Mouse (Mus musculus) embryonic facial prominence, embryonic 15.5 days (tissue): ENCODE data around the gene Sox5. TPM values are rescaled to one million over a fixed set of nuclear protein-coding genes. Genes with fewer than 3 reads are reported as not detected.

Experiments
- ATAC-seq: fragments of 200-750 bp; cut with Nextera tagmentation; 2 replicates; pipeline ENCODE4 v1.8.0; 2017; ENCODE audit warnings: low read depth, moderate TSS enrichment; ENCODE audit not compliant: insufficient number of reproducible peaks, low FRiP score, low TSS enrichment
- H3K27ac ChIP-seq: fragments of 300-500 bp; sonication (generic); replicated peaks from 2 replicates; pipeline ENCODE4 v1.5.1; 2015; ENCODE audit warnings: mild to moderate bottlenecking, inconsistent platforms
- H3K27me3 ChIP-seq: fragments of 300-500 bp; sonication (generic); 2 replicates; pipeline ENCODE4 v1.6.1; 2015; ENCODE audit warnings: inconsistent platforms
- H3K36me3 ChIP-seq: fragments of 300-500 bp; sonication (generic); 2 replicates; pipeline ENCODE4 v1.6.1; 2015; ENCODE audit warnings: mild to moderate bottlenecking, inconsistent platforms
- H3K4me1 ChIP-seq: fragments of 300-500 bp; sonication (generic); 2 replicates; pipeline ENCODE4 v1.6.1; 2015; ENCODE audit warnings: inconsistent platforms
- H3K4me2 ChIP-seq: fragments of 300-500 bp; sonication (generic); replicated peaks from 2 replicates; pipeline ENCODE4 v1.6.1; 2015; ENCODE audit warnings: mild to moderate bottlenecking, inconsistent platforms
- H3K4me3 ChIP-seq: fragments of 300-500 bp; sonication (generic); replicated peaks from 2 replicates; pipeline ENCODE4 v1.5.1; 2015; ENCODE audit warnings: mild to moderate bottlenecking, inconsistent platforms
- H3K9ac ChIP-seq: fragments of 300-500 bp; sonication (generic); 2 replicates; pipeline ENCODE4 v1.6.1; 2015; ENCODE audit warnings: inconsistent platforms
- H3K9me3 ChIP-seq: fragments of 300-500 bp; sonication (generic); replicated peaks from 2 replicates; pipeline ENCODE4 v1.6.1; 2016; ENCODE audit warnings: inconsistent platforms
- WGBS: fragments of 180-500 bp; shearing (Covaris S2); methylation state at CpG from one replicate; pipeline ENCODE4 v1.1.7; 2015; 5-methylcytosine and 5-hydroxymethylcytosine counted together
- polyA plus RNA-seq: library from polyadenylated mRNA; unstranded; fragments of >200 nt; fragmentation: Nextera tagmentation; extraction: Ambion mirVana; gene quantifications from 2 replicates; pipeline ENCODE4 v1.2.1, GENCODE M21; 2015

Sox5 gene
- polyA plus RNA-seq, 1 experiment from 2014 or later: 20.5 TPM

DNA sequence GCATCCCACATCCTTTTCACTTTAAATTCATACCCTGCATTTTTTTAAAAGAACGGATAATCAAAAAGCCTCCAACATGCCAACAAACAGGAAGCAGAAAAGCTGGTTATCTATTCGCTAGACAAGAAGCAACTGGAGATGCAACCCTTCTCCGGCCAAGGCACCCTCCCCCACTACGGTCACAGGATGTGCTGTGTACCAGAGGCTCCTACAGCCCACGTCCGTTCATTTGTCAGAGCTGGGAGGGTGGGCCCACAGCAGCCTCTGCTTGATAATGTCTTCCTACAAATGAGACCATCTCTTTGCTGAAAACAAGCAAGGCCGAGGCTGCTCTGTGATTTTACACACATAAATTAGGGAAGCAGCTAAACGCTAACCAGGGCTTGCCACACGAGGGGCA is 69.9 kb downstream of the Sox5 start:
- no peak overlapping the region for H3K27ac ChIP-seq
- WGBS: 55% methylated on average over 9 of the region's 9 CpGs
- no peaks in the 10 kb centered on the region for H3K9me3 ChIP-seq
- H3K4me1 ChIP-seq: no peaks in the 10 kb centered on the region
- no peak for ATAC-seq
- H3K27me3 ChIP-seq: no peaks in the 10 kb centered on the region
- no peak overlapping the region for H3K9ac ChIP-seq
- no peak overlapping the region for H3K4me3 ChIP-seq
- H3K4me2 ChIP-seq: no peak overlapping the region
- H3K36me3 ChIP-seq: no peaks in the 10 kb centered on the region

DNA sequence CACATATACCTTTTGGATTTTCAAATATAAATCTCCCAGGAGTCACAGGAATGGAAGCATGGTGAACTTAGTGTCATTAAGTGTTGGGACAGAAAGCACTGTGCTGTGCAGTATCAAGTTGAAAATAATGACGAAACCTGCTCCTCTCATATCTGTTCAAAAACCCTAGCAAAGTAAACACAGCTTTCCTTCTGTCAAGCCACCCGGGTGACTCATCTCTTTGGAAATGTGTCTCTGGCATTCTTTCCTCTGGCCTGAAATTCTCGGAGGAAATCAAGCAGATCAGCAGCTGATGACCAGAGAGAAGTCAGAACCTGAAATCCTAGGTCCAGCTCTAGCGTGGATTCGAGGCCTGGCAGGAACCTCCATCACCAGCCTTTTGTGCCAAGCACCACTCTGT is 71.0 kb downstream of the Sox5 start:
- Histone ChIP-seq H3K4me1 (no peaks in the 10 kb centered on the region), H3K4me3 (no peak overlapping the region), H3K27me3 (no peaks in the 10 kb centered on the region), H3K27ac (no peak overlapping the region), H3K9ac (no peak overlapping the region), H3K9me3 (no peaks in the 10 kb centered on the region), H3K4me2 (no peak overlapping the region), H3K36me3 (no peaks in the 10 kb centered on the region)
- WGBS: 46% methylated on average over 5 of the region's 5 CpGs
- no peak for ATAC-seq

DNA sequence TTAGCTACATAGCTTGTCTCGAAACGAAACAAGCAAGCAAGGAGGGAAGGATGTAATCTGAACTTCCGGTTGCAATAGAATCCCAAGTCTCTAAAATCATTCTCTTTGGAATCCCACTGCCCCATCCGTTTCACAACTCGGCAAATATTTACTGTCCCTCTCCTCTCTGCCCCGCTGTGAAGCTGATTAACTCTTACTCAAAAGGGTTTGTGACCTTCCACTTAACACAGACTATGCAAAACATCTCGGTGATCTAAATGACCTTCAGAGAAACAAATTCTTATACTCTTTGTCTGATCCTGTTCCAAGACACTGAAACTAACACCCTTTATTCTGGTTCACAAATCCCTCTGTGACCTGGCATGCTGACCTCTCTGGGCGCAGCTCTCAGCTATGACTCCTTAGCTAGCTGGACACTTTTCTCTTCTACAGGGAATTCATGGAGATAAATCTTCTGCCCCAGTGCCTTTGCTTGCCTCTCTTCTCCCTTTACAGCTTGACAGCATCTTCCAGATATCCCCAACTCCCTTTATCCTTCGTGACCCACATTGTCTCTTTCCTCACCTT is 72.1 kb downstream of the Sox5 start:
- no peaks in the 10 kb centered on the region for H3K4me1 ChIP-seq
- H3K27me3 ChIP-seq: no peaks in the 10 kb centered on the region
- no peak overlapping the region for H3K4me2 ChIP-seq
- H3K9me3 ChIP-seq: no peaks in the 10 kb centered on the region
- no peak for ATAC-seq
- 68% methylated on average over 9 of the region's 9 CpGs for WGBS
- H3K27ac ChIP-seq: no peak overlapping the region
- no peaks in the 10 kb centered on the region for H3K36me3 ChIP-seq
- H3K9ac ChIP-seq: no peak overlapping the region
- no peak overlapping the region for H3K4me3 ChIP-seq

DNA sequence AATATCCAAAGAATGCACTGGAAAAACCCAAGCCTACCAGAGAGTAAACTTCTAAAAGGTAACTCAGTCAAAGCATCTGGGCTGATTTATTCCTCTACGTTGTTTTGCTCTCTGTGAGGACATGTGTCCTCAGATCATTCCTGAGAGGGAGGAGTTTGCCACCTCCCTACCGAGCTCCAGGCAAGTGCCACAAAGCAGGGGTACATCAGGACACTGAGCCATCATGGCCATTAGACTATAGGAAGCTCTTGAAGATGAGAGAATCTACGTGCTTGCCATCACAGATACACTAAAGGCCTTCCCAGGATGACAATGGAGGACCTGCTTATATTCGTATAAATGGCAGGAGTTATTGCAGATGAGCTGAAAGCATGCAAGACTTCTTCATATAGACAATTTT is 73.4 kb downstream of the Sox5 start:
- no peak for ATAC-seq
- whole genome bisulfite sequencing: 70% methylated on average over 4 of the region's 4 CpGs
- Histone ChIP-seq H3K27ac (no peak overlapping the region), H3K27me3 (no peaks in the 10 kb centered on the region), H3K4me2 (no peak overlapping the region), H3K4me1 (no peaks in the 10 kb centered on the region), H3K4me3 (no peak overlapping the region), H3K36me3 (no peaks in the 10 kb centered on the region), H3K9ac (no peak overlapping the region), H3K9me3 (no peaks in the 10 kb centered on the region)

DNA sequence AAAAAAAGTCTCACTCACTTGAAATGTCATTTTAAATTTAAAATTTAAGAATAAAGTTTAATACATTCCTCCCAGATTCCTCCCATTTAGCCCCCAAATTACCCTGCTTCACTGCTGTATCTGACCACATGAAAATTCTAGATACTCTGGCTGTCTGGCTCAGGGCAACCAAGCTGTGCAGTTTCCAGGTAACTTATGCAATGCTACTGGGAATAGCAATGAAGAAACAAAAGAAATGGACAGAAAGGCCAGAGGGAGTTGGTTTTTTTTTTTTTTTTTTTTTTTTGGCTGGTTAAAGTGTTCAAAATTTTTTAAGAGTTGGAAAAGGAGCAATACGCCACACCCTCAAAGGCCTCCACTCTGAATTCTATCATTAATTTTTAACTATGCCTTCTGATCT is 73.8 kb downstream of the Sox5 start:
- Histone ChIP-seq H3K4me1 (no peaks in the 10 kb centered on the region), H3K27me3 (no peaks in the 10 kb centered on the region), H3K27ac (no peak overlapping the region), H3K36me3 (no peaks in the 10 kb centered on the region), H3K4me3 (no peak overlapping the region), H3K9me3 (no peaks in the 10 kb centered on the region), H3K9ac (no peak overlapping the region), H3K4me2 (no peak overlapping the region)
- 94% methylated on average over 1 of the region's 1 CpGs for WGBS
- ATAC-seq: no peak

DNA sequence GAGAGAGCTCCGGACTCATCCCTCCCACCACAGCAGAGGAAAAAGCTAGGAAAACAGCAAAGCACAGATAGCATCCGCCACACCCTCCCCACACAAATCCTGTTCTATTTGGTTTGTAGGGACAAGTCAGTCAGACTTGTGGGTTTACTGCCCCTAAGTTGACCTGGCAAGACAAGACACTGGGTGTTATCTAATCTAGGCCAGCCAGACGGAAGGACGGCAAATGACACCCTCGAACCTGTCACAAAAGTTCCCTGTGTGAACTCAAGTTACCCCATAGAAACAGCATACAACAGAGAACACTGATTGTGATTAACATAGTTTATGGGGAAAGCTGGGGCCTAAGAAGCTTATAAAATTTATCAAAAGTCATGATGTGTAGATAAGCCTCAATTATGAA is 76.8 kb downstream of the Sox5 start:
- Histone ChIP-seq H3K4me2 (no peak overlapping the region), H3K4me3 (no peak overlapping the region), H3K27me3 (no peaks in the 10 kb centered on the region), H3K36me3 (no peaks in the 10 kb centered on the region), H3K4me1 (no peaks in the 10 kb centered on the region), H3K9ac (no peak overlapping the region), H3K27ac (no peak overlapping the region), H3K9me3 (no peaks in the 10 kb centered on the region)
- WGBS: 80% methylated on average over 5 of the region's 5 CpGs
- ATAC-seq: no peak

DNA sequence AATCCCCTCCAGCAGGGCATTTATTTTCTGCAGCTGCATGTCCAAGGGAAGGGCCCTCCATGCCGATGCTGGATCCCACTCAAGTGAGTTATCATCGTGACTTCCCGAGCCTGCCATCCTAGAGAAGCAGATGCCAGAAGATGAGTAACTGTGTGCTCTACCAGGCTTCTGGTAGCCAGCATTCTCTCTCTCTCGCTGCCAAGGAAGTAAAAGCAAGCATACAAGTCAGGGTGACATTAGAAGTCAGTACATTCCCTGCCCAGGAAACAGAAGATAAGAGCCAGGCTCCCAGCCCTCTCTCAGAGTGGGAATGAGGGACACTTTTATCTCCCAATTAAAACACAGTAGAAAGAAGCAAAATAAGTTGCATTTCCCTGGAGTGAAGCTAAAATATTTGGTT is 86.1 kb downstream of the Sox5 start:
- no peak for ATAC-seq
- Histone ChIP-seq H3K4me3 (no peak overlapping the region), H3K27ac (no peak overlapping the region), H3K4me1 (no peaks in the 10 kb centered on the region), H3K4me2 (no peak overlapping the region), H3K9ac (no peak overlapping the region), H3K9me3 (no peaks in the 10 kb centered on the region), H3K36me3 (no peaks in the 10 kb centered on the region), H3K27me3 (no peaks in the 10 kb centered on the region)
- WGBS: 76% methylated on average over 4 of the region's 4 CpGs

DNA sequence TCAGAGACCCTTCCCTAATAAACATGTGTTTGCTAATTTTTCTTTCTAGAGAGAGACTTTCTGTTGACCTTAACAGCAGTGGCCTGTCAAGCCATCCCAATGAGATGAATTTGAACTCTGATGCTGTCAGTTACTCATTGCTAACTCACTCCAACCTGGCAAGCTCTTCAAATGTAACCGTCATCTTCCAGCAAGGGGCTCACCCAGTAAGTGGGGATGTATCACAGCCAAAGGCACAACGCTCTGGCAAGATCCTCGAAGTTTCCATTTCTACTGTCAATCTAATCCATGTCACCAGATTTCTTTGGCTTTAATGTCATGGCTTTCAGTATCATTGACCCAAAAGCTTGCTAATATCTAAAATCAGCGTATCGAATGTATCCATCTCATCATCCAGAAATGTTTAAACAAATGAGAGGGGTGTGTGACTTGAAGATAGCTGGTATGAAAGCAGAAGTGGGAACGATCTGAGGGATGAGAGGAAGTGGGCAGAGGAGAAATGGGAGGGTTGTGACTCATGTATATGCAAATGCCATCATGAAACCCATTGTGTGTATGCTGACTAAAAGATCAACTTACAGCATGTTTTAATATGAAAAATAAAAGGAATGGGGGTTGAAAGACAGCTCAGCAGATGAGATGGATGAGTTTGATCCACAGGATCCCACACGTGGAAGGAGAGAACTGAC is 88.4 kb downstream of the Sox5 start:
- 85% methylated on average over 7 of the region's 7 CpGs for WGBS
- no peaks in the 10 kb centered on the region for H3K4me1 ChIP-seq
- H3K36me3 ChIP-seq: no peaks in the 10 kb centered on the region
- no peak for ATAC-seq
- no peak overlapping the region for H3K4me2 ChIP-seq
- H3K9ac ChIP-seq: no peak overlapping the region
- no peaks in the 10 kb centered on the region for H3K9me3 ChIP-seq
- no peaks in the 10 kb centered on the region for H3K27me3 ChIP-seq
- no peak overlapping the region for H3K4me3 ChIP-seq
- no peak overlapping the region for H3K27ac ChIP-seq

DNA sequence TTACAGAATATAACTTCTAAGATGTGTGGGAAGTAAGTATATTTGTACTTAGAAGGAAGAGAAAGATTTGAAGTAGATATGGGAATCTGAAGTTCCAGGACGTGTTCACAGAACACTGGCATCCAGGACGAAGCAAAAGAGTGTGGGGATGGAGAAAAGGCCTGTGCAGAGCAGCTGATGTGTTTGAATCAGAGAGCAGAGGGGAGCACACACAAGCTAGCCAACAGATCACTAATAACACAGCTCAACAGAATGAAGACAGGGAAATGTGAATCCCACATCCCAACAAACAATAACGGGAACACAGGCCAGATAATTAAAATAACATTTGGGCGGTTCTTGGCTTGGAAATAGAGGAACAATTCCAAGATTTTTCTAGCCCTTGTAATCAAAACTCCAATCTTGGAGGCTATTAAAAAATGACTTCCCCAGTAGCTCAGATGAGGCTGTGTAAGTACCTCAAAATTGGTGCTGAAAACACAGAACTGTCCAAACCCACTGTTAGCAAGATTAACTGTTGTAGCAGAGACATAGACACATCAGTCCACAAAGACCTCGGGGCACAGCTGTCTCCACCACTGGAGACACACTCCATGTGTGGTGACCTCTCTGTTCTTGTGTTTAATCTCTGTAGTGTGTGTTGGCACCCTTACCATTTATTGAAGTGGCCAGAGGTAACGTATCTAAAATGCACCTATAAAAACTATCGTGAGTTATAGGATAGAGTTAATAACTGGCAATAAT is 90.3 kb downstream of the Sox5 start:
- H3K36me3 ChIP-seq: no peaks in the 10 kb centered on the region
- no peaks in the 10 kb centered on the region for H3K4me1 ChIP-seq
- no peak overlapping the region for H3K4me2 ChIP-seq
- no peak overlapping the region for H3K4me3 ChIP-seq
- H3K27me3 ChIP-seq: no peaks in the 10 kb centered on the region
- ATAC-seq: no peak
- H3K27ac ChIP-seq: no peak overlapping the region
- H3K9me3 ChIP-seq: no peaks in the 10 kb centered on the region
- 77% methylated on average over 7 of the region's 7 CpGs for WGBS
- H3K9ac ChIP-seq: no peak overlapping the region

DNA sequence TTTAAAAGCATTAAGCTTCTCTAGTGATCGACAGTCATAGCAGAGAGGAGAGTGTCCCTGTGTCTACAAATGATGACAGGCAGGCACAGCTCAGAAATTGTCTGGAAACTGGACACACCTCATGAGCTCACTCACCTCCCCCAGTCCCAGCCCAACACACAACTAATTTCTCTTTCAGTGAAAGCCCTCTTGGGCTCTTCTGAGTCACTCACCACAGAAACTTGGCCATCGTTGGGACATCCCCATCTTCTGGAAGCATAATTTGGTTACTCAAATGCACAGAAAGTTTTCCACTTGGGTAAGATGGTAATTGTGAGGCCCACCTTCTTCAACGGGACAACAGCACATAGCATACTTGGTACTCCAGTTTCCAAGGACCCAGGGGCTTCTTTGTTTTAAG is 92.7 kb downstream of the Sox5 start:
- no peaks in the 10 kb centered on the region for H3K4me1 ChIP-seq
- no peaks in the 10 kb centered on the region for H3K36me3 ChIP-seq
- no peak overlapping the region for H3K4me3 ChIP-seq
- no peak overlapping the region for H3K9ac ChIP-seq
- H3K9me3 ChIP-seq: no peaks in the 10 kb centered on the region
- H3K4me2 ChIP-seq: no peak overlapping the region
- no peaks in the 10 kb centered on the region for H3K27me3 ChIP-seq
- ATAC-seq: no peak
- 88% methylated on average over 3 of the region's 3 CpGs for whole genome bisulfite sequencing
- no peak overlapping the region for H3K27ac ChIP-seq

DNA sequence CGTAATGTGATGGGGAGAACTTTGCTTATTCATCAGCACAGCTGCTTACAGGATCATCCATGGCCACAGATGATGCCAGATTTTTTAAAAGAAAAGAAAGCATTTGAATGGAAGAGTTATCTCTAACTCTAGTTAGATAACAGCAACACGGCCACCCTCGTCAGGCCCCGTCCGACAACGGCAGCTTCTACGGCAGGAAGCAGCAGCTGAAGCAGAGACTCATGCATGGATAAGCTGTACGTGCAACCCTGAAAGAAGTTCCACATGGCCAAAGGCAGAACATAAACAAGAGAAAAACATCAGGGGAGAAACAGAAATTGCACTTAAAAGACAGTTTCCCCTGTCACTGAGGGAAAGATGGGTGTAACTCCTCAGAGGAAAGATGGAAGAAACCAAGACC is 94.1 kb downstream of the Sox5 start:
- Histone ChIP-seq H3K36me3 (no peaks in the 10 kb centered on the region), H3K9ac (no peak overlapping the region), H3K9me3 (no peaks in the 10 kb centered on the region), H3K27me3 (no peaks in the 10 kb centered on the region), H3K4me2 (no peak overlapping the region), H3K4me1 (no peaks in the 10 kb centered on the region), H3K27ac (no peak overlapping the region), H3K4me3 (no peak overlapping the region)
- WGBS: 71% methylated on average over 8 of the region's 8 CpGs
- no peak for ATAC-seq
